Mouse (Mus musculus): ENCODE results near the gene Mdc1. TPM values are rescaled to one million over a fixed set of nuclear protein-coding genes. Genes with fewer than 3 reads are reported as not detected.

Gene Mdc1
- polyA plus RNA-seq, 1 experiment from 2014 or later: 13.2 TPM

- peak overlapping the region; percentile 83 for H3K4me3 ChIP-seq (replicated peaks; ENCODE audit: low read length)
- H3K4me1 ChIP-seq (replicated peaks; ENCODE audit: control insufficient read depth, insufficient read depth, low read length): peaks cover 69% of the 10 kb centered on the region
- peak overlapping the region; percentile 93 for H3K4me2 ChIP-seq (ENCODE audit: low read length)
- peak overlapping the region; percentile 87 for H3K9ac ChIP-seq (replicated peaks; ENCODE audit: low read depth, low read length)
- peak overlapping the region; percentile 43; the same call in 1 of the 2 replicates for H3K27ac ChIP-seq (ENCODE audit: low read length)
- ATAC-seq: no peak
- H3K36me3 ChIP-seq (ENCODE audit: control insufficient read depth, insufficient read depth): peaks cover 4% of the 10 kb centered on the region
- WGBS: 4% methylated on average over 7 of the region's 7 CpGs
- H3K9me3 ChIP-seq (ENCODE audit: control insufficient read depth, low read length): no peaks in the 10 kb centered on the region
- H3K27me3 ChIP-seq (replicated peaks; ENCODE audit: control insufficient read depth, insufficient read depth, low read length): no peaks in the 10 kb centered on the region
Measured at GRCm38 (mm10) chr17:35869346-35870067, 28.2 kb downstream of the Mdc1 start.

DNA sequence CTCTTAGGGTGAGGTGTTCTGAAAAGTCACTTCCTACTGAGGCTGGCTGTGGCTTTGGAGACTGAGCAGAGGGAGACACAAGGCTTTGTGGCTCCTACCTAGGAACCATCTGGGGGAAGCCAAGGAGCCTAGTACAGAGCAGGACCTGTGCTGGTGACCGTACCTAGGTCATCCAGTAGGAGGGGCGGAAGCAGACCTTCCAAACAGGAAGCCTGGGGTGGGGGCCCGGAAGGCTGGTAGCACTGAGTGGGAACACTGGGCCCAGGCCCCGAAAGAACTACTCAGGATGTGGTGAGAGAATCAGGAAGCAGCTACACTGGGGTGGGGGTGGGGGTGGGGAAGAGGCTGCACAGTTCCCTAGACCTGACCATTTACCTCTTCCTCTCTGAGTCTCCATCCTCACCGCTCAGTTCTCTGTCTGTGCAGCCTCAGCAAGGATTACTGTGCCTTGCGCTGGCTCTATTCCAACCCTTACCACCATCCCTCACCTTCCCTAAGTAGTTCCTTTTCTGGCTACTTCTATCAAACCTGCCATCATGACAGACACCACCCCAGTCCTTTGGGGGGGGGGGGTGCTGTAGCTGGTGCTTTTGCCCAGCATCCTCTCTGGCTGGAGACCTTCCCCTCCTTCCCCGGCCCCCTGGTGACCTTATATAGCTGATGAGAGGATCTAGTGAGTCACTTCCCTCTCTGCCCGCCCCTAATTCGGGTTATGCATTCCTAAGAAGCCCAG, 29.0 kb downstream of the Mdc1 start:
- no peaks in the 10 kb centered on the region for H3K9me3 ChIP-seq (ENCODE audit: control insufficient read depth, low read length)
- peak overlapping the region; percentile 93 for H3K4me2 ChIP-seq (ENCODE audit: low read length)
- peak overlapping the region; percentile 87 for H3K9ac ChIP-seq (replicated peaks; ENCODE audit: low read depth, low read length)
- H3K4me1 ChIP-seq (replicated peaks; ENCODE audit: control insufficient read depth, insufficient read depth, low read length): peaks cover 61% of the 10 kb centered on the region
- H3K27me3 ChIP-seq (replicated peaks; ENCODE audit: control insufficient read depth, insufficient read depth, low read length): no peaks in the 10 kb centered on the region
- peaks cover 11% of the 10 kb centered on the region for H3K36me3 ChIP-seq (ENCODE audit: control insufficient read depth, insufficient read depth)
- WGBS: 72% methylated on average over 9 of the region's 9 CpGs
- ATAC-seq: no peak
- peak overlapping the region; percentile 24; the same call in 1 of the 2 replicates for H3K27ac ChIP-seq (ENCODE audit: low read length)
- peak overlapping the region; percentile 83 for H3K4me3 ChIP-seq (replicated peaks; ENCODE audit: low read length)

GRCm38 (mm10) chr17:35870884-35871696, 29.8 kb downstream of the Mdc1 start:
- no peak overlapping the region for H3K9ac ChIP-seq (replicated peaks; ENCODE audit: low read depth, low read length)
- no peak overlapping the region; the same call in 1 of the 2 replicates for H3K4me3 ChIP-seq (replicated peaks; ENCODE audit: low read length)
- H3K36me3 ChIP-seq (ENCODE audit: control insufficient read depth, insufficient read depth): peaks cover 12% of the 10 kb centered on the region
- peak overlapping the region; percentile 93 for H3K4me2 ChIP-seq (ENCODE audit: low read length)
- H3K27me3 ChIP-seq (replicated peaks; ENCODE audit: control insufficient read depth, insufficient read depth, low read length): no peaks in the 10 kb centered on the region
- peaks cover 61% of the 10 kb centered on the region for H3K4me1 ChIP-seq (replicated peaks; ENCODE audit: control insufficient read depth, insufficient read depth, low read length)
- H3K9me3 ChIP-seq (ENCODE audit: control insufficient read depth, low read length): no peaks in the 10 kb centered on the region
- H3K27ac ChIP-seq (ENCODE audit: low read length): no peak overlapping the region
- no peak for ATAC-seq
- WGBS: 90% methylated on average over 8 of the region's 8 CpGs

- H3K36me3 ChIP-seq (ENCODE audit: control insufficient read depth, insufficient read depth): peaks cover 12% of the 10 kb centered on the region
- H3K4me1 ChIP-seq (replicated peaks; ENCODE audit: control insufficient read depth, insufficient read depth, low read length): peaks cover 40% of the 10 kb centered on the region
- H3K4me2 ChIP-seq (ENCODE audit: low read length): no peak overlapping the region
- 30% methylated on average over 21 of the region's 21 CpGs for WGBS
- no peak overlapping the region for H3K27ac ChIP-seq (ENCODE audit: low read length)
- H3K9ac ChIP-seq (replicated peaks; ENCODE audit: low read depth, low read length): 0 out of 2 replicates have a peak overlapping the region, but pooled peaks have one; percentile 17
- H3K27me3 ChIP-seq (replicated peaks; ENCODE audit: control insufficient read depth, insufficient read depth, low read length): no peaks in the 10 kb centered on the region
- ATAC-seq: peak; percentile 61
- H3K9me3 ChIP-seq (ENCODE audit: control insufficient read depth, low read length): no peaks in the 10 kb centered on the region
- no peak overlapping the region for H3K4me3 ChIP-seq (replicated peaks; ENCODE audit: low read length)
Measured at GRCm38 (mm10) chr17:35873774-35874519, 32.6 kb downstream of the Mdc1 start.

- ATAC-seq: no peak
- Histone ChIP-seq H3K27ac (ENCODE audit: low read length) (no peak overlapping the region), H3K9ac (replicated peaks; ENCODE audit: low read depth, low read length) (no peak overlapping the region), H3K4me2 (ENCODE audit: low read length) (no peak overlapping the region), H3K9me3 (ENCODE audit: control insufficient read depth, low read length) (no peaks in the 10 kb centered on the region), H3K4me3 (replicated peaks; ENCODE audit: low read length) (no peak overlapping the region), H3K4me1 (replicated peaks; ENCODE audit: control insufficient read depth, insufficient read depth, low read length) (peaks cover 32% of the 10 kb centered on the region), H3K36me3 (ENCODE audit: control insufficient read depth, insufficient read depth) (peaks cover 12% of the 10 kb centered on the region), H3K27me3 (replicated peaks; ENCODE audit: control insufficient read depth, insufficient read depth, low read length) (no peaks in the 10 kb centered on the region)
- WGBS: 86% methylated on average over 6 of the region's 6 CpGs
Measured at GRCm38 (mm10) chr17:35874721-35875120, 33.4 kb downstream of the Mdc1 start.

DNA sequence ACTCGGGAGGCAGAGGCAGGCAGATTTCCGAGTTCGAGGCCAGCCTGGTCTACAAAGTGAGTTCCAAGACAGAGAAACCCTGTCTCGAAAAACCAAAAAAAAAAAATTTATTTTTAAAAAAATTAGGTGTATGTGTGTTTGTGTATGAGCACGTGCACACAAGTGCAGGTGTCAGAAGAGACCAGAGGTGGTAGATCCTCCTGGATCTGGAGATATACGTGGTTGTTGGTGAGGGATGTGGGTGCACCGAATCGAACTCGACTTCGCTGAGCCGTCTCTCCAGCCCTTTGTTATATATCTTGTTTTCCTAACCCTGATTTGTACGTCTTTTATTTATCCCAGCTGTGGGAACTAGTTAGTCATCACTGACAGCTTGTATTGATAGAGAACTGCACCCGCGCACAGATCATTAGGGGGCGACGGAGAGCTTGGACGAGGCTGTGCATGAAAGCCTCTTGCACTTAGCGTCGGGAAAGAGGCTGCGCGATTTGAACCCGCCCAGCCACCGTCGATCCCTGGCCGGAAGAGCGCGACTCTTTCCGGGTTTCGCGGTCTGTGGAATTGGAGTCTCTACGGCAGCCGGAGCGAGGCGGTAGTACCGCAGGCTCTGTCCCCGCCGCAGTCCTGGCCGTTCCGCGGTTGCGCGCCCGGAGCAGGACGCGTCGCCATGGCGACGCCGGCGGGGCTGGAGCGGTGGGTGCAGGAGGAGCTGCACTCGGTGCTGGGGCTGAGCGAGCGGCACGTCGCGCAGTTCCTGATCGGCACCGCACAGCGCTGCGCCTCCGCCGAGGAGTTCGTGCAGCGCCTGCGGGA, 38.1 kb downstream of the Mdc1 start, which contains the start of gene Dhx16:
Gene Dhx16, plus strand, starts transcription at position 575 of the 813 bp plus-strand sequence.
- Histone ChIP-seq H3K4me2 (ENCODE audit: low read length) (peak within 1 kb of the TSS; percentile 84), H3K4me1 (replicated peaks; ENCODE audit: control insufficient read depth, insufficient read depth, low read length) (peaks cover 9% of the 10 kb centered on the region), H3K27ac (ENCODE audit: low read length) (peak within 1 kb of the TSS; percentile 75), H3K9ac (replicated peaks; ENCODE audit: low read depth, low read length) (peak within 1 kb of the TSS; percentile 83), H3K27me3 (replicated peaks; ENCODE audit: control insufficient read depth, insufficient read depth, low read length) (no peaks in the 10 kb centered on the region), H3K4me3 (replicated peaks; ENCODE audit: low read length) (peak within 1 kb of the TSS; percentile 95), H3K36me3 (ENCODE audit: control insufficient read depth, insufficient read depth) (peaks cover 26% of the 10 kb centered on the region), H3K9me3 (ENCODE audit: control insufficient read depth, low read length) (no peaks in the 10 kb centered on the region)
- peak; percentile 90 for ATAC-seq
- 6% methylated on average over 66 of the region's 66 CpGs for WGBS

DNA sequence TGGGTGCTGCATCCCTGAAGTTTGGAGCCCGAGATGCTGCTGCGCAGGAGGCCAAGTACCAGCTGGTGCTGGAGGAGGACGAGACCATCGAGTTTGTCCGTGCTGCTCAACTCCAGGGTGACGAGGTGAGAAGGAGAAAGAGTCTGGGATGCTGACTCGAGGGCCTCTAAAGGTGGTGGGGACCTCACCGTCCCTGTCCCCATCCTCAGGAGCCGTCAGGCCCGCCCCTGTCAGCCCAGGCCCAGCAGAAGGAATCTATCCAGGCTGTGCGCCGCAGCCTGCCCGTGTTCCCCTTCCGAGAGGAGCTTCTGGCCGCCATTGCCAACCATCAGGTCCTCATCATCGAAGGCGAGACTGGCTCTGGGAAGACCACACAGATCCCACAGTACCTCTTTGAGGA, 41.6 kb downstream of the Mdc1 start:
- H3K9me3 ChIP-seq (ENCODE audit: control insufficient read depth, low read length): no peaks in the 10 kb centered on the region
- ATAC-seq: no peak
- H3K36me3 ChIP-seq (ENCODE audit: control insufficient read depth, insufficient read depth): peaks cover 23% of the 10 kb centered on the region
- no peak overlapping the region for H3K4me3 ChIP-seq (replicated peaks; ENCODE audit: low read length)
- H3K27ac ChIP-seq (ENCODE audit: low read length): no peak overlapping the region
- H3K27me3 ChIP-seq (replicated peaks; ENCODE audit: control insufficient read depth, insufficient read depth, low read length): no peaks in the 10 kb centered on the region
- peaks cover 9% of the 10 kb centered on the region for H3K4me1 ChIP-seq (replicated peaks; ENCODE audit: control insufficient read depth, insufficient read depth, low read length)
- H3K4me2 ChIP-seq (ENCODE audit: low read length): no peak overlapping the region
- H3K9ac ChIP-seq (replicated peaks; ENCODE audit: low read depth, low read length): no peak overlapping the region
- 95% methylated on average over 17 of the region's 17 CpGs for WGBS

DNA sequence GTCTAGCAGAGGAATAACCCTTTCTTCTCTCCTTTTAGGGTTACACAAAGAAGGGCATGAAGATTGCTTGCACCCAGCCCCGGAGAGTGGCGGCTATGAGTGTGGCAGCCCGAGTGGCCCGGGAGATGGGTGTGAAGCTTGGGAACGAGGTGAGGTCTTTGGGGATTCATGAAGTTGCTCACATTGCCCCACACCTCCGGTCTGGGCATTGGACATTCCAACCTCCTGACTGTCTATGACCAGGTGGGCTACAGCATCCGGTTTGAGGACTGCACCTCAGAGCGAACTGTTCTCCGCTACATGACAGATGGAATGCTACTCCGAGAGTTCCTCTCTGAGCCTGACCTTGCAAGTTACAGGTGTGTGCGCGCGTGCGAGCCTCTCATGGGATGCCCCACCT, 42.5 kb downstream of the Mdc1 start:
- H3K9me3 ChIP-seq (ENCODE audit: control insufficient read depth, low read length): no peaks in the 10 kb centered on the region
- 94% methylated on average over 14 of the region's 14 CpGs for WGBS
- no peaks in the 10 kb centered on the region for H3K27me3 ChIP-seq (replicated peaks; ENCODE audit: control insufficient read depth, insufficient read depth, low read length)
- H3K4me2 ChIP-seq (ENCODE audit: low read length): no peak overlapping the region
- no peak for ATAC-seq
- peaks cover 9% of the 10 kb centered on the region for H3K4me1 ChIP-seq (replicated peaks; ENCODE audit: control insufficient read depth, insufficient read depth, low read length)
- peaks cover 23% of the 10 kb centered on the region for H3K36me3 ChIP-seq (ENCODE audit: control insufficient read depth, insufficient read depth)
- no peak overlapping the region for H3K27ac ChIP-seq (ENCODE audit: low read length)
- H3K9ac ChIP-seq (replicated peaks; ENCODE audit: low read depth, low read length): no peak overlapping the region
- no peak overlapping the region for H3K4me3 ChIP-seq (replicated peaks; ENCODE audit: low read length)
